Mouse (Mus musculus): Measurements from ENCODE around the gene Bloc1s3.

DNA sequence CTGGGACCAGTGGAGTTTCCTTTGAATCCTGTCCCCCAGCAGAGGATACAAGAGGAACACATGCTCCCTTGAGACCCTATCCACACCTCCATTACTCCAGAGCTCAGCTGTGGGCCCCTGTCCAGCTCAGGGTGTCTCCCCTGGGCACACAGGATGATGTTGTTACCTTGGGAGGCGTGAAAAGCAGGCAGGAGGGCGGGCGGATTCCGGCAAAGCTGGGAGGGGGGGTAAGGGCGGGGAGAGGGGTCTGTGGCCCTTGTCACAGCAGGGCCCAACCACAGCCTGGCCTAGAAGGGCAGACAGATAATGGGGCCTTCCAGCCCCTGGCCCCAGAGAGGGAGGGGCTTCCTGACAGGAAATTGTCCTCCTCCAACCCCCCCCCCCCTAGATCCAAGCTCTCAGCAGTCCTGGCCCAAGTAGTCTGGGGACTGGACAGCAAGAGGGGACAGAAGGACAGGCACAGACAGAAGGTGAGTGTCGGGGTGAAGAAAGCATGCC, 45.2 kb downstream of the Bloc1s3 start, which contains the start of gene Exoc3l2:
- no peak for TF ChIP-seq CTCF (IDR thresholded peaks at IDR 0.05; ENCODE audit: low read depth)
- TF ChIP-seq EP300 (optimal IDR thresholded peaks at IDR 0.05): no peak

Measured in stomach, postnatal 0 days (tissue).